Mouse (Mus musculus) heart, embryonic 11.5 days (tissue): Measurements from ENCODE around the gene Spata21. TPM values are rescaled to one million over a fixed set of nuclear protein-coding genes. Genes with fewer than 3 reads are reported as not detected.

Experiments used
- ATAC-seq: fragments of 200-750 bp; cut with Nextera tagmentation; replicated peaks from 2 replicates; pipeline ENCODE4 v1.8.0; 2017; ENCODE audit warnings: moderate library complexity; ENCODE audit not compliant: insufficient number of reproducible peaks, low FRiP score, low TSS enrichment
- H3K27ac ChIP-seq: fragments of 300-500 bp; sonication (generic); 2 replicates; pipeline ENCODE4 v1.5.1; 2014; ENCODE audit warnings: mild to moderate bottlenecking, low read depth, low read length
- H3K27me3 ChIP-seq: fragments of 300-500 bp; sonication (generic); 2 replicates; pipeline ENCODE4 v1.6.1; 2014; ENCODE audit warnings: mild to moderate bottlenecking, low read length, mixed read lengths; ENCODE audit not compliant: control insufficient read depth, insufficient read depth
- H3K36me3 ChIP-seq: fragments of 300-500 bp; sonication (generic); 2 replicates; pipeline ENCODE4 v1.6.1; 2014; ENCODE audit warnings: mild to moderate bottlenecking, low read length, moderate library complexity, mixed read lengths; ENCODE audit not compliant: control insufficient read depth, insufficient read depth
- H3K4me1 ChIP-seq: fragments of 300-500 bp; sonication (generic); 2 replicates; pipeline ENCODE4 v1.6.1; 2014; ENCODE audit warnings: low read length; ENCODE audit not compliant: control insufficient read depth, insufficient read depth
- H3K4me2 ChIP-seq: fragments of 300-500 bp; sonication (generic); 2 replicates; pipeline ENCODE4 v1.6.1; 2014; ENCODE audit warnings: mild to moderate bottlenecking, moderate library complexity
- H3K4me3 ChIP-seq: fragments of 300-500 bp; sonication (generic); 2 replicates; pipeline ENCODE4 v1.5.1; 2014; ENCODE audit warnings: low read depth, low read length
- H3K9ac ChIP-seq: fragments of 300-500 bp; sonication (generic); 2 replicates; pipeline ENCODE4 v1.6.1; 2014; ENCODE audit warnings: mild to moderate bottlenecking, low read depth, low read length, moderate library complexity
- H3K9me3 ChIP-seq: fragments of 300-500 bp; sonication (generic); replicated peaks from 2 replicates; pipeline ENCODE4 v1.6.1; 2016; ENCODE audit warnings: low read length; ENCODE audit not compliant: control insufficient read depth
- WGBS: fragments of 180-500 bp; shearing (Covaris S2); extraction: QIAGEN DNeasy Blood & Tissue Kit; methylation state at CpG from one replicate; pipeline ENCODE4 v1.1.7; 2014; ENCODE audit not compliant: insufficient replicate concordance; 5-methylcytosine and 5-hydroxymethylcytosine counted together
- polyA plus RNA-seq: library from polyadenylated mRNA; unstranded; fragments of >200 nt; fragmentation: Nextera tagmentation; extraction: Ambion mirVana; gene quantifications from 2 replicates; pipeline ENCODE4 v1.2.1, GENCODE M21; 2014

Spata21 gene
- polyA plus RNA-seq, 1 experiment from 2014 or later = 0.64 TPM

DNA sequence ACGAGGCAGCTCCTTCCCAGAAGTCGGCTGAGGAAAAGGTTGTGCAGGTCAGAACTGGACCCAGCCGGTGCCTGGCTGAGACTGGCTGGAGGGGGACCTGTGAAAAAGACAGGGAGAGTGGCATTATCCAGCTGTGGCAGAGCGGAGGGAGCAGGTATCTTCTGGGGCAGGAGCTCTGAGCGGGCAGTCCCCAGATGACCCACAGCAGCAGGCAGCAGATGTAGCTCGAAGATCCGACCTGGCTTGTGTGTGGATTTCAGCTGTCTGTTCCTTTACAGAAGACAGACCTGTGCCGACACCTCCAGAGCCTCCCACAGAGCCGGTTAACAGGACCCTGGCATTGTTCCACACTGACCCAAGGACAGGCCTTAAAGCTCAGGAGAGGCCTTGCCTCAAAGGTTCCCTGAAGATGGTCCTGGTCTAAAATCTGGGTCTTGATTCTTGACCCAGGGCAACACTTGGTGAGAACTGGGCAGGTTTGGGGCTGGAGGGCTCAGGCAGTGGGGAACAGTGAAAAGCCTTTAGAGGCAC, 20.6 kb upstream of the Spata21 start:
- no peak overlapping the region for H3K9ac ChIP-seq
- no peak overlapping the region for H3K27ac ChIP-seq
- peaks cover 12% of the 10 kb centered on the region for H3K4me1 ChIP-seq
- ATAC-seq = no peak
- peaks cover 46% of the 10 kb centered on the region for H3K36me3 ChIP-seq
- H3K9me3 ChIP-seq = no peaks in the 10 kb centered on the region
- no peak overlapping the region for H3K4me2 ChIP-seq
- 89% methylated on average over 9 of the region's 9 CpGs for WGBS
- no peaks in the 10 kb centered on the region for H3K27me3 ChIP-seq
- no peak overlapping the region for H3K4me3 ChIP-seq

DNA sequence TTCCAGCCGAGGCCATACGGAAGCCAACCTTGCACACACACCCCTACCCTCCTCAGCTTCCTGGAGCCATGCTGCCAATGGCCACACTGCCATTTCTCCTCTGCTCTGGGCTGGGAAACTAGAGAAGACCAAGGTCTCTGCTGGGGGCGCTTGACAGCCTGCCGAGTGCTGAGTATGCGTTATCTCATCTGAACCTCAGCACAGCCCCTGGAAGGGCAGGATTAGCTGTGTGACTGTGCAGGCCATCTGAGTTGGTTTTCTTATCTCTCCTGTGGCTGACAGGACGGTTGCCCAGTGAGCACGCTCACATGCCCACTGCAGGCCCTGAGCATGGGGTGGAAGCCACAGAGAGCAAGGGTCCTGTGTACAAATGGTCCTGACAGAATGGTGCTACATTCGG, 19.5 kb upstream of the Spata21 start:
- no peak for ATAC-seq
- no peaks in the 10 kb centered on the region for H3K9me3 ChIP-seq
- peaks cover 46% of the 10 kb centered on the region for H3K36me3 ChIP-seq
- H3K27ac ChIP-seq = no peak overlapping the region
- no peaks in the 10 kb centered on the region for H3K27me3 ChIP-seq
- no peak overlapping the region for H3K4me3 ChIP-seq
- no peak overlapping the region for H3K9ac ChIP-seq
- 46% methylated on average over 8 of the region's 8 CpGs for WGBS
- H3K4me1 ChIP-seq = peaks cover 17% of the 10 kb centered on the region
- H3K4me2 ChIP-seq = no peak overlapping the region

DNA sequence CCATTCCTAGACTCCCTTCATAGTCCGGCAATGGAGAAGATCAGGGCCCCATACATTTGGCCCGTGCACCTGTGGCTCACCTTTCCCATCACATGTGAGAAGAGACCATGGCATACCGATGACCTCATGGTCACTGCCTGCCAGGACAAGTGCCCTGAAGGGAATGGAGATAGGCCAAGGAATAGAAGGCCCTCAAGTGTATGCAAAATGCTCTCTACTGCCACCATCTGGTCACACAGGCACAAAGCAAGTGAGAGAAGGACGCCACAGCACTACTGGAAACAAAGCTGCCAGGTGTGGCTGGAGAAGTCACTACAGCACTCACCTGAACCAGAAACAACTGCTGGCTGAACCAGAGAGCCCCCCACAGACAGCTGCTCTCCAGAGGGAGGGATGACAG, 18.4 kb upstream of the Spata21 start:
- ATAC-seq = no peak
- Histone ChIP-seq H3K27ac (no peak overlapping the region), H3K9me3 (no peaks in the 10 kb centered on the region), H3K9ac (no peak overlapping the region), H3K27me3 (no peaks in the 10 kb centered on the region), H3K36me3 (peaks cover 46% of the 10 kb centered on the region), H3K4me2 (no peak overlapping the region), H3K4me1 (peaks cover 24% of the 10 kb centered on the region), H3K4me3 (no peak overlapping the region)
- 59% methylated on average over 4 of the region's 4 CpGs for WGBS

DNA sequence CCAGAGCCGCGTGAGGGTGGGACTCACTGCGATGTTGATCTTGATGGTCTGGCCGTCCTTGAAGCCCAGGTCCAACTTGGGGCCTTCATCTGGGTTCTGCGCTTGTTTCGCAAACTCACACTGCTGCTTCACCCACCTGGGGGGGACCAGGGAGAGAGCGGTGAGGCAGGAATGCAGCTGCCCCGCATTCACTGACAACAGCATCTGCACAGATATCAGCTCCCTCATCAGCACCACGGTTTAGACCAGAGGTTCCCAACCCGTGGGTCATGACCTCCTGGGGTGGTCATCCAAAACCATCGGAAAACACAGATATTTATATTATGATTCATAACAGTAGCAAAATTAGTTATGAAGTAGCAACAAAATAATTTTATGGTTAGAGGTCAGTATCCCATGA, 15.6 kb upstream of the Spata21 start:
- no peak for ATAC-seq
- Histone ChIP-seq H3K4me2 (no peak overlapping the region), H3K27ac (no peak overlapping the region), H3K9ac (no peak overlapping the region), H3K36me3 (peaks cover 30% of the 10 kb centered on the region), H3K27me3 (no peaks in the 10 kb centered on the region), H3K4me1 (peaks cover 38% of the 10 kb centered on the region), H3K9me3 (no peaks in the 10 kb centered on the region), H3K4me3 (no peak overlapping the region)
- 85% methylated on average over 11 of the region's 11 CpGs for WGBS

DNA sequence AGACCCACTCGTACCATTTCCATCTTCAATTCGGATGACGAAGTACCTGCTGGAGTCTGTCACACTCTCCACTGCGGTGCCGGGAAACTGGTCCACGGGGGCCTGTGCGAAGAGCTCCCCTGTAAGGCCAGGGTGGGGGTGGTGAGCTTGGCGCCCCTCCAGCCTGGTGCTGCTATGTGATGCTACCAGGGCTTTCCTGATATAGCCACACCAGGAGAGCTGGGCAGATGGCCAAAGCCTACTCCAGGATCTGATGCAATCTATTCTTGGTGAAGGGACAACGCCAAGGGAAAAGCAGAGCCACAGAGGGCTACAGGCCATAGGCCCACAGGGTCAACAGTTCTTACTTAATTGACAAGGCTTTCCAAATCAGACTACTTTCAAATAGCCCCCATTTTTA, 14.5 kb upstream of the Spata21 start:
- Histone ChIP-seq H3K27ac (0 out of 2 replicates have a peak overlapping the region, but pooled peaks have one; percentile 51), H3K9ac (no peak overlapping the region), H3K36me3 (peaks cover 20% of the 10 kb centered on the region), H3K4me1 (peaks cover 37% of the 10 kb centered on the region), H3K4me2 (no peak overlapping the region), H3K27me3 (no peaks in the 10 kb centered on the region), H3K4me3 (no peak overlapping the region), H3K9me3 (no peaks in the 10 kb centered on the region)
- ATAC-seq = no peak
- WGBS = 69% methylated on average over 9 of the region's 9 CpGs

DNA sequence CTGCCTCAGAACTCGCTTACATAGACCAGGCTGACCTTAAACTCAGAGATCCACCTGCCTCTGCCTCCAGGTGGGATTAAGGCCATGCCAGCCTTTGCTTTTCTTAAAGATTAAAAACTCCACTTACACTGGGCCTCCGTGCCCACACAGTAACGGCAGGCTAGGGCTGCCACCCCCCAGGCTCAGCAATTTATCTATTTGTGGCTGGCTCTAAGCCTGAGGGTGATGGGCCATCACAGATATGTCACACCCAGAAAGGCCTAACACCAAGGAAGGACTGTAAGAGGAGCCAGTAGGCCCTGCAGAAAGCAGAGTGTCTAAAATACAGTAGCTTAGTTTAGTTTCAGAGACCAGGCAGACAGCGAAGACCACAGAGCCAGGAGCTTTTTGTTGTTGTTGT, 14.0 kb upstream of the Spata21 start:
- WGBS = 77% methylated on average over 4 of the region's 4 CpGs

DNA sequence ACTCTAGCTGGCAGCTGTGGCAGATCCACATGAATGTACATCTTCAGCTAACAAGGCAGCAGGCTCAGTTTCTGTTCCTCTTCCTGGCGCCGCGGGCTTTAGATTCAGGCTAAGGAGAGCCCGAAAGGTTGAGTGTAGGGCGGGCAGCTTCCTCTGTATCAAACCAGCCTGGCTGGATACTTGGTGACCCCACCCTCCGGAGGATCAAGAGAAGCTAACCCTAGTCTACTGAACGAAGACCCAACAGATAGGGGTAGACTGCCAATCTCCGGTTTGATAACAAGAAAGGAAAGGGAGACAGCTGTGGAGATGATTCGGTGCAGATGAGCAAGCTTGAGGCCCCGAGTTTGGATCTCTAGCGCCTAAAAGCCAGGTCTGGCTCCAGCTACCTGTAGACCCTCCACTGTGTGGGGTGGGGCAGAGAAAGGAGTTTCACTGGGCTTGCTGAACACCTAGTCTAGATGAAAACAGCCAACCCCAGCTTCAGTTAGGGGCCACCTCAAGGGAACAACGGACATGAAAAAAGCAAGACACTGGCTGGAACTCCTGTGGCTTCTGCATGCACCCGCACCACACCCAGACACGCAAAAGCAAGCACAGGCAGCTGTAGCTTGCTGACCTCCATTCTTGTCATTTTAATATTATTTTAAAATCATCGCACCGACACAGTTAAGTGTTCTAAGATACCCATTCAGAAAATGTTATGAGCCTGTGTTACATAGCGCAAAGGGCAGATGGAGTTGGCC, 11.2 kb upstream of the Spata21 start:
- peaks cover 27% of the 10 kb centered on the region for H3K4me1 ChIP-seq
- H3K9me3 ChIP-seq = no peaks in the 10 kb centered on the region
- 68% methylated on average over 17 of the region's 17 CpGs for WGBS
- H3K27ac ChIP-seq = no peak overlapping the region
- H3K4me3 ChIP-seq = peak overlapping the region; percentile 100
- peak overlapping the region; percentile 98 for H3K4me2 ChIP-seq
- ATAC-seq = no peak
- H3K9ac ChIP-seq = peak overlapping the region; percentile 93
- H3K36me3 ChIP-seq = peaks cover 3% of the 10 kb centered on the region
- H3K27me3 ChIP-seq = no peaks in the 10 kb centered on the region

More for the DNA sequence above, 14.0 kb upstream of the Spata21 start:
- peaks cover 32% of the 10 kb centered on the region for H3K4me1 ChIP-seq
- no peak overlapping the region for H3K9ac ChIP-seq
- 0 out of 2 replicates have a peak overlapping the region, but pooled peaks have one; percentile 51 for H3K27ac ChIP-seq
- H3K36me3 ChIP-seq = peaks cover 17% of the 10 kb centered on the region
- no peak overlapping the region for H3K4me2 ChIP-seq
- H3K4me3 ChIP-seq = no peak overlapping the region
- no peak for ATAC-seq
- H3K9me3 ChIP-seq = no peaks in the 10 kb centered on the region
- H3K27me3 ChIP-seq = no peaks in the 10 kb centered on the region

DNA sequence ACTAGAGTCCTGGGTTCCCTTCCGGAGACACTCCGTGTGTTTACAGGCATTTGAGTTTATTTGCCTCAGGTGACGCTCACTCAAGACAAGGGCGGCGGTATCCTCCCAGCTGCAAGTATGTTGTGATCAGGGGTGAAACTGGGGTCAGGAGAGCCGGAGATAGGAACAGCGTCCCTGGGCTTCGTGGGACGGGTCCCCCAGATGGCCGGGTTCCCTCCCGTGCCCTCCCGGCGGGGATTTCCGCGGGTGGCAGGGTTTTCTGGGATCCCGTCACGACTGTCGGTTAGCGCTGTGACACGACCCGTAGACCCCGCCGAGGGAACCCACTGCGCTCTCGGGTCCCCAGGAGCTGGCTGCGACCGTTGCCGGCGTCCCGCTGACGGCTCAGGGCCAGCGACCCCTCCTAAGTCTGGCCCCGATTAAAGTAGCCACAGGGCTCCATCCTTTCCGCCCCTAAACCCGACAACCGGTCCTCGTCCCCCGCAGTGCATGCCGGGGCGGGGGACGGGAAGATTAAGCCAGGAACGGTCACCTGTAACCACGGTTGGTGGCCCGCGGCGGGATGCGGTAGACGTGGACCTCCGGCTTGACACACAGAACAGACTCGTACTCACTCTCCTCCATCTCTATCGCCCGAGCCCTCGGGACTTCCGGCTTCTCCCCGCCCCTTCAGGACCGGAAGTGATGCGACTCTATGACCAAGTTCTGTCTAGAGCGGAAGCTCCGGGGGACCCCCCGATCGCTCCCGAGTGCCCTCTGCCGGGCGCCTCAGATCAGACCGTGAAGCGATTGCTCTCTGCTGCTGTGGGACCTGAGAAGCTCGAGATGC, 10.2 kb upstream of the Spata21 start, which contains the start of gene Necap2:
TSS of gene Necap2 (minus strand) at position 677 of the 829 bp plus-strand sequence.
- WGBS = under 1% methylated on average over 67 of the region's 67 CpGs
- H3K4me2 ChIP-seq = peak within 1 kb of the TSS; percentile 98
- H3K27ac ChIP-seq = peak within 1 kb of the TSS; percentile 66; the same call in 1 of the 2 replicates
- H3K9me3 ChIP-seq = no peaks in the 10 kb centered on the region
- no peaks in the 10 kb centered on the region for H3K27me3 ChIP-seq
- H3K36me3 ChIP-seq = no peaks in the 10 kb centered on the region
- H3K4me1 ChIP-seq = peaks cover 27% of the 10 kb centered on the region
- H3K9ac ChIP-seq = peak within 1 kb of the TSS; percentile 93
- H3K4me3 ChIP-seq = peak within 1 kb of the TSS; percentile 100
- peak; percentile 89 for ATAC-seq
